Mouse (Mus musculus) heart, adult 2 months (tissue): ENCODE results near the gene Oxct2a.

ENCODE experiments used
- CTCF ChIP-seq: fragments of 200-600 bp; IDR thresholded peaks from 2 replicates; pipeline ENCODE4 v1.8.1; 2022; ENCODE audit warnings: antibody characterized with exemption, mild to moderate bottlenecking, moderate library complexity
- POLR2A ChIP-seq: fragments of 200-500 bp; IDR thresholded peaks from 2 replicates; pipeline ENCODE4 v1.6.1; 2011; ENCODE audit warnings: mild to moderate bottlenecking, low read depth, low read length, control low read depth; ENCODE audit not compliant: insufficient read depth

GRCm38 (mm10) chr4:123327630-123328029 is 4.2 kb upstream of the Oxct2a start:
- TF ChIP-seq POLR2A: no peak
- no peak for TF ChIP-seq CTCF
